Mouse (Mus musculus) gastrocnemius, postnatal 14 days (tissue): ENCODE data around the gene Ascc3. TPM values are rescaled to one million over a fixed set of nuclear protein-coding genes. Genes with fewer than 3 reads are reported as not detected.

Experiments
- DNase-seq: peaks from one replicate; pipeline ENCODE4 v3.0.0; 2021; ENCODE audit warnings: mixed read lengths
- intact Hi-C: fragments of 180-260 bp; cut with DNase I; formaldehyde crosslinking; loops from one replicate; pipeline ENCODE4 v1.15.1; 2025; ENCODE audit warnings: low total_unique reads
- total RNA-seq, 2 experiments: library from RNA; stranded (reverse); gene quantifications; 2 replicates each; pipeline ENCODE4 v1.2.3; 2021

Gene Ascc3
- total RNA-seq, 2 experiments from 2014 or later: 10.9 to 13.2 TPM

GRCm38 (mm10) chr10:50891876-50892711 is 299.6 kb downstream of the Ascc3 start:
- intact Hi-C loops: no loop called here
- no peak for DNase-seq

- intact Hi-C loops: no loop called here
These were observed 300.4 kb downstream of the Ascc3 start for GRCm38 (mm10) chr10:50892751-50893320.

GRCm38 (mm10) chr10:50893546-50893945 is 301.1 kb downstream of the Ascc3 start:
- intact Hi-C loops: no loop called here
- DNase-seq: no peak

More at GRCm38 (mm10) chr10:50892751-50893320, 300.4 kb downstream of the Ascc3 start:
- DNase-seq: no peak

GRCm38 (mm10) chr10:50894170-50894991 is 301.9 kb downstream of the Ascc3 start, which contains the start of gene Sim1:
TSS of gene Sim1 (plus strand) at chr10:50894754.
- peak; percentile 61 for DNase-seq
- intact Hi-C loops: no loop called here

- intact Hi-C loops: no loop called here
- DNase-seq: no peak
These were observed 302.8 kb downstream of the Ascc3 start for GRCm38 (mm10) chr10:50895091-50895790.

- intact Hi-C loops: no loop called here
- DNase-seq: no peak
These were observed 303.7 kb downstream of the Ascc3 start for GRCm38 (mm10) chr10:50895881-50896766.

- no peak for DNase-seq
These were observed 304.4 kb downstream of the Ascc3 start for GRCm38 (mm10) chr10:50896767-50897390.

GRCm38 (mm10) chr10:50897530-50898471 is 305.3 kb downstream of the Ascc3 start:
- intact Hi-C loops: no loop called here
- no peak for DNase-seq

More at GRCm38 (mm10) chr10:50896767-50897390, 304.4 kb downstream of the Ascc3 start:
- intact Hi-C loops: no loop called here

- intact Hi-C loops: no loop called here
These were observed 306.2 kb downstream of the Ascc3 start for GRCm38 (mm10) chr10:50898621-50899020.

GRCm38 (mm10) chr10:50899846-50900745 is 307.6 kb downstream of the Ascc3 start:
- no peak for DNase-seq
- intact Hi-C loops: no loop called here

More at GRCm38 (mm10) chr10:50898621-50899020, 306.2 kb downstream of the Ascc3 start:
- no peak for DNase-seq
